8 mouse cellular contexts compared by ENCODE assay signal in the genomic region with DNA sequence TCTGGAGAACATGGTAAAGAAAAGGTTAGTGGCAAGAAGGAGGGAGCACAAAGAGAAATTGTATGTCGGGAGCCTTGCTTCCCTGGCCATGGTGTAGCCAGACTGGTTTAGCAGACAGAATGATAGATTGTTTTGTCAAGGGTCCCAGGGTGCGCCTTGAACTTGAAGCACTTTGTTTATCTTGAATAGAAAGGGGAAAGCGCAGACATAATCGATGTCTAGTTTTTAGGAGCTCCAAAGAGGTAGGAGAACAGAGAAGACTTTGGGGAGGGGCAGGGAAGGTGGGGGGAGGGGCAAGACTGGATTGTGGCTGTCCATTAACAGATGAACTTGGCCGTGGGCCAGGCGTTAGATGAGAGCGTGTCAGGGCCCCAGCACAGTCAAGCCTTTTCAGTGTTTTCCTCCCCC. TPM values are rescaled to one million over a fixed set of nuclear protein-coding genes. Genes with fewer than 3 reads are reported as not detected.
DNase-seq lines count a peak whose midpoint lies in the region; ATAC-seq and TF ChIP-seq lines count a peak whose summit lies in the region.

No protein-coding gene starts in this region.

- 7% methylated on average over 7 of the region's 7 CpGs for WGBS in lung, embryonic 16.5 days
- WGBS in lung, adult 2 months, result 22% methylated on average over 7 of the region's 7 CpGs
- WGBS in forebrain, embryonic 15.5 days, result 7% methylated on average over 7 of the region's 7 CpGs
- 3% methylated on average over 7 of the region's 7 CpGs for WGBS in neural tube, embryonic 13.5 days

- peaks cover 23% of the 10 kb centered on the region for H3K4me1 ChIP-seq in lung, embryonic 16.5 days (replicated peaks; ENCODE audit: control insufficient read depth, insufficient read depth, low read length)
- no peaks in the 10 kb centered on the region for H3K4me1 ChIP-seq in lung, adult 2 months (ENCODE audit: control insufficient read depth, insufficient read depth, low read length)
- peaks cover 94% of the 10 kb centered on the region for H3K4me1 ChIP-seq in forebrain, embryonic 15.5 days
- peaks cover 96% of the 10 kb centered on the region for H3K4me1 ChIP-seq in neural tube, embryonic 13.5 days (replicated peaks)

- H3K27me3 ChIP-seq in lung, embryonic 16.5 days (ENCODE audit: control insufficient read depth, insufficient read depth, low read depth, low read length), result no peaks in the 10 kb centered on the region
- no peaks in the 10 kb centered on the region for H3K27me3 ChIP-seq in forebrain, embryonic 15.5 days
- H3K27me3 ChIP-seq in neural tube, embryonic 13.5 days, result no peaks in the 10 kb centered on the region

- no peak overlapping the region for H3K4me3 ChIP-seq in lung, embryonic 16.5 days (ENCODE audit: low read length)
- H3K4me3 ChIP-seq in lung, adult 2 months (replicated peaks; ENCODE audit: extremely low read depth, low read depth, low read length), result no peak overlapping the region
- peak overlapping the region; percentile 21 for H3K4me3 ChIP-seq in forebrain, embryonic 15.5 days
- H3K4me3 ChIP-seq in neural tube, embryonic 13.5 days, result peak overlapping the region; percentile 11; the same call in 1 of the 2 replicates

- no peak overlapping the region for H3K27ac ChIP-seq in lung, embryonic 16.5 days (ENCODE audit: low read length)
- H3K27ac ChIP-seq in forebrain, embryonic 15.5 days (replicated peaks), result peak overlapping the region; percentile 78
- peak overlapping the region; percentile 79 for H3K27ac ChIP-seq in neural tube, embryonic 13.5 days (replicated peaks)

- no peaks in the 10 kb centered on the region for H3K36me3 ChIP-seq in lung, embryonic 16.5 days (ENCODE audit: control insufficient read depth, insufficient read depth, low read length)
- H3K36me3 ChIP-seq in forebrain, embryonic 15.5 days, result no peaks in the 10 kb centered on the region
- 0 out of 2 replicates have a peak, but pooled peaks cover 3% of the 10 kb centered on the region for H3K36me3 ChIP-seq in neural tube, embryonic 13.5 days

- H3K9ac ChIP-seq in lung, embryonic 16.5 days (ENCODE audit: low read length), result no peak overlapping the region
- peak overlapping the region; percentile 42; the same call in 1 of the 2 replicates for H3K9ac ChIP-seq in forebrain, embryonic 15.5 days (replicated peaks)
- 0 out of 2 replicates have a peak overlapping the region, but pooled peaks have one; percentile 49 for H3K9ac ChIP-seq in neural tube, embryonic 13.5 days

- no peak for TF ChIP-seq CTCF in lung, adult 2 months (IDR thresholded peaks at IDR 0.05; ENCODE audit: insufficient read depth, low read length)

- TF ChIP-seq POLR2A in lung, adult 2 months (IDR thresholded peaks at IDR 0.05; ENCODE audit: borderline replicate concordance, extremely low read depth, low read depth, low read length), result no peak

- ATAC-seq in lung, embryonic 16.5 days (ENCODE audit: low read depth), result peak; percentile 65
- peak; percentile 15; the same call in 1 of the 2 replicates for ATAC-seq in forebrain, embryonic 15.5 days (replicated peaks)
- peak; percentile 34; the same call in 1 of the 2 replicates for ATAC-seq in neural tube, embryonic 13.5 days (ENCODE audit: low read depth)
- ATAC-seq in inflammation-experienced regulatory T-cells, adult 6 months, result no peak

- no peak overlapping the region for H3K4me2 ChIP-seq in lung, embryonic 16.5 days (ENCODE audit: low read depth, low read length)
- H3K4me2 ChIP-seq in forebrain, embryonic 15.5 days (replicated peaks), result peak overlapping the region; percentile 47
- peak overlapping the region; percentile 48 for H3K4me2 ChIP-seq in neural tube, embryonic 13.5 days

- H3K9me3 ChIP-seq in lung, embryonic 16.5 days (ENCODE audit: control insufficient read depth, low read length), result no peaks in the 10 kb centered on the region
- no peaks in the 10 kb centered on the region for H3K9me3 ChIP-seq in forebrain, embryonic 15.5 days
- H3K9me3 ChIP-seq in neural tube, embryonic 13.5 days, result no peaks in the 10 kb centered on the region

- DNase-seq in lung, adult 2 months, result no peak
- DNase-seq in kidney, postnatal 10 days, result peak; percentile 62
- DNase-seq in Muller cell, postnatal 12 days (ENCODE audit: inconsistent ontology term), result no peak
- DNase-seq in layer of hippocampus, adult 11-12 months (ENCODE audit: low spot score), result no peak

RNA-seq across cellular contexts. Expression of a gene that starts 22.0 kb away (rescaled TPM):
- polyA plus RNA-seq in lung, embryonic 16.5 days (2015; fragmentation: Nextera tagmentation; extraction: Ambion mirVana), result 13.0 and 15.3 TPM in 2 replicates
- polyA plus RNA-seq in lung, adult 2 months (2012; rRNA removed), result 0.96 and 1.5 TPM in 2 replicates
- polyA plus RNA-seq in forebrain, embryonic 15.5 days (2015; fragmentation: Nextera tagmentation; extraction: Ambion mirVana), result 204 and 215 TPM in 2 replicates
- polyA plus RNA-seq in neural tube, embryonic 13.5 days (2015; fragmentation: Nextera tagmentation; extraction: Ambion mirVana), result 125 and 131 TPM in 2 replicates
- under 1 TPM; 0.35 to 0.51 (median 0.44) TPM for polyA plus RNA-seq in inflammation-experienced regulatory T-cells, adult 6 months (2017; shearing (Covaris generic))

RNA-seq across cellular contexts. Expression of a gene that starts 25.0 kb away (rescaled TPM):
- polyA plus RNA-seq in lung, embryonic 16.5 days (2015; fragmentation: Nextera tagmentation; extraction: Ambion mirVana), result not detected in 2 replicates
- not detected in 2 replicates for polyA plus RNA-seq in lung, adult 2 months (2012; rRNA removed)
- polyA plus RNA-seq in forebrain, embryonic 15.5 days (2015; fragmentation: Nextera tagmentation; extraction: Ambion mirVana), result 0.26 TPM in 1 of 2 replicates, not detected in the other
- not detected in 2 replicates for polyA plus RNA-seq in neural tube, embryonic 13.5 days (2015; fragmentation: Nextera tagmentation; extraction: Ambion mirVana)
- not detected for polyA plus RNA-seq in inflammation-experienced regulatory T-cells, adult 6 months (2017; shearing (Covaris generic))

Comparison
In these comparisons a context has a peak if more than half of its experiments do, and no peak if none do; other contexts are left out.
1. H3K4me3 ChIP-seq: peak in forebrain, embryonic 15.5 days (single experiment) and neural tube, embryonic 13.5 days (single experiment); none in lung, embryonic 16.5 days (single experiment) and lung, adult 2 months (single experiment).